Mouse (Mus musculus) neutrophil, adult 59 days (primary cell): ENCODE results near the gene Olfr979. TPM values are rescaled to one million over a fixed set of nuclear protein-coding genes. Genes with fewer than 3 reads are reported as not detected.

ENCODE experiments used
- total RNA-seq, 2 experiments: library from RNA; stranded (reverse); gene quantifications; 1 replicate in 1 of 2; 2 replicates in 1 of 2; pipeline ENCODE4 v1.2.4; 2023

Gene Olfr979
- not detected for total RNA-seq

GRCm38 (mm10) chr9:40003365-40003764 lies at the start of gene Olfr979:
TSS of gene Olfr979 (minus strand) at chr9:40003465.

GRCm38 (mm10) chr9:40021164-40021563 lies 17.9 kb upstream of the Olfr979 start, which contains the start of gene Olfr981:
TSS of gene Olfr981 (plus strand) at chr9:40021464.

GRCm38 (mm10) chr9:40009482-40009881 lies 6.2 kb upstream of the Olfr979 start, which contains the start of gene Olfr980:
TSS of gene Olfr980 (minus strand) at chr9:40009582.

GRCm38 (mm10) chr9:39991813-39992212 lies 11.5 kb downstream of the Olfr979 start, which contains the start of gene Olfr978:
TSS of gene Olfr978 (plus strand) at chr9:39992113.

GRCm38 (mm10) chr9:39961033-39961432 lies 42.2 kb downstream of the Olfr979 start, which contains the start of gene Olfr976:
TSS of gene Olfr976 (minus strand) at chr9:39961133.

GRCm38 (mm10) chr9:39951946-39952345 lies 51.3 kb downstream of the Olfr979 start, which contains the start of gene Olfr975:
TSS of gene Olfr975 (minus strand) at chr9:39952046.

Other genes with a start within 250 kb of the Olfr979 start
- not detected for gene Olfr968, start 220.2 kb downstream of the Olfr979 start, total RNA-seq
- not detected for gene Olfr969, start 212.5 kb downstream of the Olfr979 start, total RNA-seq
- not detected for gene Olfr970, start 194.6 kb downstream of the Olfr979 start, total RNA-seq
- gene Olfr971, start 166.6 kb downstream of the Olfr979 start, total RNA-seq: not detected
- gene Olfr972, start 137.0 kb downstream of the Olfr979 start, total RNA-seq: not detected
- under 1 TPM in 1 of 2 experiments, not detected in 1; 0.40 TPM for gene Olfr229, start 96.1 kb downstream of the Olfr979 start, total RNA-seq
- gene Olfr974, start 66.0 kb downstream of the Olfr979 start, total RNA-seq: not detected
- not detected for gene Olfr975, start 51.4 kb downstream of the Olfr979 start, total RNA-seq
- not detected for gene Olfr976, start 42.3 kb downstream of the Olfr979 start, total RNA-seq
- not detected for gene Olfr978, start 11.4 kb downstream of the Olfr979 start, total RNA-seq
- not detected for gene Olfr980, start 6.1 kb upstream of the Olfr979 start, total RNA-seq
- not detected for gene Olfr981, start 18.0 kb upstream of the Olfr979 start, total RNA-seq
- gene Olfr982, start 70.4 kb upstream of the Olfr979 start, total RNA-seq: not detected
- gene Olfr983, start 90.1 kb upstream of the Olfr979 start, total RNA-seq: not detected
- gene Olfr984, start 110.7 kb upstream of the Olfr979 start, total RNA-seq: under 1 TPM in 1 of 2 experiments, not detected in 1; 0.07 TPM
- not detected for gene Olfr985, start 126.7 kb upstream of the Olfr979 start, total RNA-seq
- not detected for gene Tmem225, start 144.7 kb upstream of the Olfr979 start, total RNA-seq
- gene Olfr986, start 177.5 kb upstream of the Olfr979 start, total RNA-seq: not detected
- gene Zfp202, start 188.9 kb upstream of the Olfr979 start, total RNA-seq: under 1 TPM; 0.68 to 0.73 TPM